Mouse (Mus musculus) stomach, embryonic 16.5 days (tissue): Measurements from ENCODE around the gene Prkcg. TPM values are rescaled to one million over a fixed set of nuclear protein-coding genes. Genes with fewer than 3 reads are reported as not detected.
A peak's percentile ranks its signal among the peaks of the same experiment; 100 is the strongest.
"Not testable (repeated sequence)": the region's sequence is repeated elsewhere in the genome, so short reads cannot be mapped to it uniquely, and the experiment has no call there.

Experiments used
- ATAC-seq: fragments of 200-750 bp; cut with Nextera tagmentation; 2 replicates; pipeline ENCODE4 v1.8.0; 2017; ENCODE audit warnings: moderate number of reproducible peaks, moderate TSS enrichment; ENCODE audit not compliant: insufficient read depth, low FRiP score
- H3K27ac ChIP-seq: fragments of 300-500 bp; sonication (generic); 2 replicates; pipeline ENCODE4 v1.5.1; 2014; ENCODE audit warnings: low read length
- H3K27me3 ChIP-seq: fragments of 300-500 bp; sonication (generic); 2 replicates; pipeline ENCODE4 v1.6.1; 2014; ENCODE audit warnings: low read length, control low read depth, mixed read lengths; ENCODE audit not compliant: control insufficient read depth, insufficient read depth
- H3K36me3 ChIP-seq: fragments of 300-500 bp; sonication (generic); 2 replicates; pipeline ENCODE4 v1.6.1; 2014; ENCODE audit warnings: low read length; ENCODE audit not compliant: control insufficient read depth, insufficient read depth
- H3K4me1 ChIP-seq: fragments of 300-500 bp; sonication (generic); 2 replicates; pipeline ENCODE4 v1.6.1; 2014; ENCODE audit warnings: low read length, control low read depth, mixed read lengths; ENCODE audit not compliant: control insufficient read depth, insufficient read depth
- H3K4me2 ChIP-seq: fragments of 300-500 bp; sonication (generic); 2 replicates; pipeline ENCODE4 v1.6.1; 2014; ENCODE audit warnings: low read depth, low read length, mixed read lengths
- H3K4me3 ChIP-seq: fragments of 300-500 bp; sonication (generic); replicated peaks from 2 replicates; pipeline ENCODE4 v1.5.1; 2014; ENCODE audit warnings: mild to moderate bottlenecking, low read length
- H3K9ac ChIP-seq: fragments of 300-500 bp; sonication (generic); 2 replicates; pipeline ENCODE4 v1.6.1; 2014; ENCODE audit warnings: low read length
- H3K9me3 ChIP-seq: fragments of 300-500 bp; sonication (generic); replicated peaks from 2 replicates; pipeline ENCODE4 v1.6.1; 2016; ENCODE audit warnings: low read length, control low read depth; ENCODE audit not compliant: control insufficient read depth
- WGBS: fragments of 180-500 bp; shearing (Covaris S2); extraction: QIAGEN DNeasy Blood & Tissue Kit; methylation state at CpG from one replicate; pipeline ENCODE4 v1.1.7; 2014; 5-methylcytosine and 5-hydroxymethylcytosine counted together
- polyA plus RNA-seq: library from polyadenylated mRNA; unstranded; fragments of >200 nt; fragmentation: Nextera tagmentation; extraction: Ambion mirVana; gene quantifications from 2 replicates; pipeline ENCODE4 v1.2.1, GENCODE M21; 2015

Gene Prkcg
- polyA plus RNA-seq, 1 experiment from 2014 or later, result 1.1 TPM

- 88% methylated on average over 5 of the region's 5 CpGs for WGBS
- Histone ChIP-seq H3K27me3 (no peaks in the 10 kb centered on the region), H3K4me2 (no peak overlapping the region), H3K36me3 (no peaks in the 10 kb centered on the region), H3K4me3 (no peak overlapping the region), H3K27ac (no peak overlapping the region), H3K9me3 (no peaks in the 10 kb centered on the region), H3K4me1 (peaks cover 11% of the 10 kb centered on the region), H3K9ac (no peak overlapping the region)
- ATAC-seq, result no peak
Observed at GRCm38 (mm10) chr7:3286036-3286435, 2.9 kb upstream of the Prkcg start.

- Histone ChIP-seq H3K9me3 (no peaks in the 10 kb centered on the region), H3K4me1 (peaks cover 19% of the 10 kb centered on the region), H3K27ac (peak overlapping the region; percentile 76), H3K4me2 (no peak overlapping the region), H3K9ac (no peak overlapping the region), H3K27me3 (no peaks in the 10 kb centered on the region), H3K36me3 (no peaks in the 10 kb centered on the region), H3K4me3 (no peak overlapping the region)
- no peak for ATAC-seq
- 49% methylated on average over 7 of the region's 7 CpGs for WGBS
Observed at GRCm38 (mm10) chr7:3287186-3287585, 1.8 kb upstream of the Prkcg start.

GRCm38 (mm10) chr7:3290257-3291033, 1.5 kb downstream of the Prkcg start:
- Histone ChIP-seq H3K4me2 (peak overlapping the region; percentile 73), H3K36me3 (peaks cover 10% of the 10 kb centered on the region; the same call in 1 of the 2 replicates), H3K4me3 (peak overlapping the region; percentile 61), H3K9ac (peak overlapping the region; percentile 82), H3K27me3 (no peaks in the 10 kb centered on the region), H3K4me1 (peaks cover 37% of the 10 kb centered on the region), H3K27ac (peak overlapping the region; percentile 98), H3K9me3 (no peaks in the 10 kb centered on the region)
- WGBS, result under 1% methylated on average over 18 of the region's 18 CpGs
- ATAC-seq, result peak; percentile 89

- peak overlapping the region; percentile 95 for H3K27ac ChIP-seq
- peak; percentile 4; the same call in 1 of the 2 replicates for ATAC-seq
- peaks cover 15% of the 10 kb centered on the region; the same call in 1 of the 2 replicates for H3K36me3 ChIP-seq
- 9% methylated on average over 6 of the region's 6 CpGs for whole genome bisulfite sequencing
- H3K9me3 ChIP-seq, result no peaks in the 10 kb centered on the region
- peak overlapping the region; percentile 73 for H3K4me2 ChIP-seq
- H3K4me1 ChIP-seq, result peaks cover 44% of the 10 kb centered on the region
- H3K4me3 ChIP-seq, result peak overlapping the region; percentile 61
- H3K27me3 ChIP-seq, result no peaks in the 10 kb centered on the region
- H3K9ac ChIP-seq, result peak overlapping the region; percentile 82
Observed at GRCm38 (mm10) chr7:3291197-3291596, 2.2 kb downstream of the Prkcg start.

- WGBS, result 53% methylated on average over 3 of the region's 3 CpGs
- no peak for ATAC-seq
- H3K4me2 ChIP-seq, result peak overlapping the region; percentile 73
- H3K9me3 ChIP-seq, result no peaks in the 10 kb centered on the region
- H3K4me1 ChIP-seq, result peaks cover 45% of the 10 kb centered on the region
- H3K27ac ChIP-seq, result peak overlapping the region; percentile 95
- H3K9ac ChIP-seq, result peak overlapping the region; percentile 82
- peaks cover 21% of the 10 kb centered on the region; the same call in 1 of the 2 replicates for H3K36me3 ChIP-seq
- H3K4me3 ChIP-seq, result peak overlapping the region; percentile 61
- no peaks in the 10 kb centered on the region for H3K27me3 ChIP-seq
Observed at GRCm38 (mm10) chr7:3291764-3292163, 2.8 kb downstream of the Prkcg start.

GRCm38 (mm10) chr7:3292271-3292670, 3.3 kb downstream of the Prkcg start:
- WGBS, result 50% methylated on average over 12 of the region's 12 CpGs
- H3K27me3 ChIP-seq, result not testable (repeated sequence)

GRCm38 (mm10) chr7:3292791-3293190, 3.8 kb downstream of the Prkcg start:
- 0% methylated on average over 14 of the region's 14 CpGs for WGBS
- peaks cover 30% of the 10 kb centered on the region for H3K36me3 ChIP-seq
- H3K9ac ChIP-seq, result peak overlapping the region; percentile 82
- H3K27ac ChIP-seq, result peak overlapping the region; percentile 95
- H3K9me3 ChIP-seq, result no peaks in the 10 kb centered on the region
- H3K27me3 ChIP-seq, result no peaks in the 10 kb centered on the region
- peak overlapping the region; percentile 61 for H3K4me3 ChIP-seq
- peaks cover 56% of the 10 kb centered on the region for H3K4me1 ChIP-seq
- peak overlapping the region; percentile 73 for H3K4me2 ChIP-seq
- peak; percentile 85 for ATAC-seq

More at GRCm38 (mm10) chr7:3292271-3292670, 3.3 kb downstream of the Prkcg start:
- Histone ChIP-seq H3K36me3 (peaks cover 26% of the 10 kb centered on the region), H3K4me2 (peak overlapping the region; percentile 73), H3K27ac (peak overlapping the region; percentile 95), H3K4me3 (peak overlapping the region; percentile 61), H3K9ac (peak overlapping the region; percentile 82), H3K4me1 (peaks cover 50% of the 10 kb centered on the region)
- not testable (repeated sequence) for ATAC-seq, H3K9me3 ChIP-seq

- WGBS, result 86% methylated on average over 1 of the region's 1 CpGs
- no peak overlapping the region for H3K4me3 ChIP-seq
- no peaks in the 10 kb centered on the region for H3K9me3 ChIP-seq
- peaks cover 62% of the 10 kb centered on the region for H3K4me1 ChIP-seq
- peaks cover 40% of the 10 kb centered on the region for H3K36me3 ChIP-seq
- no peak overlapping the region for H3K4me2 ChIP-seq
- no peak for ATAC-seq
- peak overlapping the region; percentile 76 for H3K27ac ChIP-seq
- H3K27me3 ChIP-seq, result no peaks in the 10 kb centered on the region
- no peak overlapping the region for H3K9ac ChIP-seq
Observed at GRCm38 (mm10) chr7:3294794-3295193, 5.8 kb downstream of the Prkcg start.

- Histone ChIP-seq H3K9ac (no peak overlapping the region), H3K4me3 (no peak overlapping the region), H3K4me1 (peaks cover 65% of the 10 kb centered on the region), H3K9me3 (no peaks in the 10 kb centered on the region), H3K27me3 (no peaks in the 10 kb centered on the region), H3K36me3 (peaks cover 42% of the 10 kb centered on the region), H3K4me2 (peak overlapping the region; percentile 27; the same call in 1 of the 2 replicates), H3K27ac (peak overlapping the region; percentile 76)
- WGBS, result 62% methylated on average over 5 of the region's 5 CpGs
- no peak for ATAC-seq
Observed at GRCm38 (mm10) chr7:3295321-3296110, 6.5 kb downstream of the Prkcg start.
